Mouse (Mus musculus): ENCODE results near the gene Rnpepl1.

Rnpepl1 gene

GRCm38 (mm10) chr1:92910239-92910885 is at the start of gene Rnpepl1:
TSS of gene Rnpepl1 (plus strand) at chr1:92910783.
- DNase-seq (ENCODE audit: inconsistent age in 2 of 2, low spot score in 1 of 2), result peak; percentile 85 to 92

- DNase-seq (ENCODE audit: inconsistent age in 2 of 2, low spot score in 1 of 2), result no peak
Measured at GRCm38 (mm10) chr1:92861503-92861902, 49.1 kb upstream of the Rnpepl1 start.

- DNase-seq (ENCODE audit: inconsistent age in 2 of 2, low spot score in 1 of 2), result no peak
Measured at GRCm38 (mm10) chr1:92863268-92863667, 47.3 kb upstream of the Rnpepl1 start.

GRCm38 (mm10) chr1:92866170-92866569 is 44.4 kb upstream of the Rnpepl1 start:
- no peak for DNase-seq (ENCODE audit: inconsistent age in 2 of 2, low spot score in 1 of 2)

GRCm38 (mm10) chr1:92869985-92870384 is 40.6 kb upstream of the Rnpepl1 start:
- no peak for DNase-seq (ENCODE audit: inconsistent age in 2 of 2, low spot score in 1 of 2)

GRCm38 (mm10) chr1:92872666-92873065 is 37.9 kb upstream of the Rnpepl1 start:
- no peak for DNase-seq (ENCODE audit: inconsistent age in 2 of 2, low spot score in 1 of 2)

- DNase-seq (ENCODE audit: inconsistent age in 2 of 2, low spot score in 1 of 2), result no peak
Measured at GRCm38 (mm10) chr1:92874011-92874410, 36.6 kb upstream of the Rnpepl1 start.

GRCm38 (mm10) chr1:92875360-92876111 is 35.0 kb upstream of the Rnpepl1 start:
- no peak for DNase-seq (ENCODE audit: inconsistent age in 2 of 2, low spot score in 1 of 2)

GRCm38 (mm10) chr1:92877431-92877978 is 33.1 kb upstream of the Rnpepl1 start:
- no peak for DNase-seq (ENCODE audit: inconsistent age in 2 of 2, low spot score in 1 of 2)

- no peak for DNase-seq (ENCODE audit: inconsistent age in 2 of 2, low spot score in 1 of 2)
Measured at GRCm38 (mm10) chr1:92878066-92878741, 32.4 kb upstream of the Rnpepl1 start.

- no peak for DNase-seq (ENCODE audit: inconsistent age in 2 of 2, low spot score in 1 of 2)
Measured at GRCm38 (mm10) chr1:92879266-92879665, 31.3 kb upstream of the Rnpepl1 start.

GRCm38 (mm10) chr1:92880101-92880500 is 30.5 kb upstream of the Rnpepl1 start:
- no peak for DNase-seq (ENCODE audit: inconsistent age in 2 of 2, low spot score in 1 of 2)

- no peak for DNase-seq (ENCODE audit: inconsistent age in 2 of 2, low spot score in 1 of 2)
Measured at GRCm38 (mm10) chr1:92881982-92882381, 28.6 kb upstream of the Rnpepl1 start.

- DNase-seq (ENCODE audit: inconsistent age in 2 of 2, low spot score in 1 of 2), result no peak
Measured at GRCm38 (mm10) chr1:92888901-92889655, 21.5 kb upstream of the Rnpepl1 start.

- no peak for DNase-seq (ENCODE audit: inconsistent age in 2 of 2, low spot score in 1 of 2)
Measured at GRCm38 (mm10) chr1:92892791-92893190, 17.8 kb upstream of the Rnpepl1 start.

GRCm38 (mm10) chr1:92893896-92894295 is 16.7 kb upstream of the Rnpepl1 start:
- peak in 1 of 2 experiments; percentile 42 for DNase-seq (ENCODE audit: inconsistent age in 2 of 2, low spot score in 1 of 2)

- DNase-seq (ENCODE audit: inconsistent age in 2 of 2, low spot score in 1 of 2), result peak; percentile 79 to 92
Measured at GRCm38 (mm10) chr1:92895089-92895488, 15.5 kb upstream of the Rnpepl1 start.

GRCm38 (mm10) chr1:92902786-92903185 is 7.8 kb upstream of the Rnpepl1 start, which contains the start of gene Ankmy1:
TSS of gene Ankmy1 (minus strand) at chr1:92902906.
- peak; percentile 73 to 85 for DNase-seq (ENCODE audit: inconsistent age in 2 of 2, low spot score in 1 of 2)

GRCm38 (mm10) chr1:92903627-92904026 is 7.0 kb upstream of the Rnpepl1 start:
- DNase-seq (ENCODE audit: inconsistent age in 2 of 2, low spot score in 1 of 2), result peak; percentile 28 to 82

- peak; percentile 38 to 48 for DNase-seq (ENCODE audit: inconsistent age in 2 of 2, low spot score in 1 of 2)
Measured at GRCm38 (mm10) chr1:92905703-92906310, 4.8 kb upstream of the Rnpepl1 start.
